Mouse (Mus musculus): ENCODE measurements at regions not wholly inside any gene's neighbourhood (a gene's known extent, or its start where the extent isn't known, plus 50 kb on each side); places are given as distances from the start of the nearest gene placed in this dataset.
"Not testable (repeated sequence)": the region's sequence is repeated elsewhere in the genome, so short reads cannot be mapped to it uniquely, and the experiment has no call there.

DNA sequence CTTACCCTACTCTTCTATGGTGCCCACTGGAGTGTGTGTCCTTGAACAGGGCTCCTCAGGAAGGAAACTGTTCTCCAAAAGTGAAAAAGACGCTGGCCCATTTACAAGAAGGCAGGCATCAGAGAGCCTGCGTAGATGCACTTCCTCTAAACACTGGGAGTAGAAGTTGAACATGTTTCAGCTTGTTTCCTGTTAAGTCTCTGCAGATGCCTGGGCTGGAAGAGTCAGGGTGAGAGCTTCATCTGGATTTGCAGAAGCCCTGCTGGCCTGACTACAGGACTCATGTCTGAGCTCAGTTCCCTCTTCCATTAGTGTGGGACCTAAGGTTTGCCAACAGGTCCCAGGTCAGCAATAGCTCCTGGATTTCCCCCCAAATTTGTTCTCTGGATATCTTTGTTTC, 54.7 kb upstream of the Nlrp1b start:
- intact Hi-C loops (cut with DNase I), result no loop called here

DNA sequence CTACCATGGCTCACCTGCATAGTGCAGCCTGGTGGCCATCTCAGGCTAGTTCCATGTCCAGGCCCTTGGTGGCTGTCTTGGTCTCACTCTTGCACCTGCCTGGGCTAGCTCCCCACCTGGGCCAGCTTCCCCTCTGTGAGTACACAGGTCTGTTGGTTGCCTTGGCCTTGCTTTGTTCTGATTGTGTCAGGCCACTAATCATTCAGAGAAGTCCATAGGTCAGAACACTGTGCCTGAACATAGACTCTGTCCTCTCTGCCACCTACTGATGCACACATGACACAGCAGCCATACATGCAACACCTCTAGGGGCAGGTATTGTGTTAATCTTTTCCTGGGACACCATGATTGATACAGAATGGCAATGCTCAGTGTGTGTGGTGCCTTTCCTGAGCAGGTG, 57.7 kb upstream of the Nlrp1b start:
- intact Hi-C loops (cut with DNase I), result not testable (repeated sequence)

DNA sequence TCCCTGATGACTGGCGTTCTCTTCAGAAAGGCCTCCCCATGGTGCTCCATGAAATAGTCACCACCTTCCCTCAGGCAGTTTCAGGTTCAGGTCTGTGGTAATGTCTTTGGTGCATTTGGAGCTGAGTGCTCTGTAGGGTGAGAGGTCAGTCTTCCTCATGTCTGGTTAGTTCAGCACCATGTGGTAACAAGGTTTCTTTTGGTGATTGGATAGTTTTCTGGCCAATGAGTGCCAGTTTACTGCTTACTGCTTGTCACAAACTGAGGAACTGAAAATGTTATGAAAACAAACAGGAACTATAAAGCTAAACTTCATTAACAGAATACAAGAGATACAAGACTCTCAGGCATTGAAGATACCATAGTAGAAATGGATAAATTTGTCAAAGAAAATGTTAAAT, 59.0 kb upstream of the Nlrp1b start:
- intact Hi-C loops (cut with DNase I), result no loop called here

DNA sequence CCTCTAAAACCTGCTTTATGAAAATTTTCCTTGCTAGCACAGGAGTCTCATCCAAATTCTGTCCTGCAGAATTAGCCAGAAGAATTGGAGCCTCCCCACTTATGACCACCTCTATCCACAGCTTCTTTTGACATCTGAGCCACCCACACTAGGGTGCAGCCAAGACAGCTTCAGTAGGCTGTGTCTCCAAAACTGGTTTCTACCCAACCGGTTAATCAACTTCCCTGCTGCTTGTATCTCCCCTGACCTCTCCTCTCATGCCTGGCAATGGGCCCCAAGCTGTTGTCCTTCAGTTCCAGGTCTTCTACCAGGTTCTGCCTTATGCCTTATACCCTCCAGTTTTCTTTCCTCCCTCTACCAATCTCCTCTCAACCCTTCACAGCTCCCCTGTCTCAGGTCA, 68.9 kb upstream of the Nlrp1b start:
- intact Hi-C loops (cut with DNase I), result no loop called here

DNA sequence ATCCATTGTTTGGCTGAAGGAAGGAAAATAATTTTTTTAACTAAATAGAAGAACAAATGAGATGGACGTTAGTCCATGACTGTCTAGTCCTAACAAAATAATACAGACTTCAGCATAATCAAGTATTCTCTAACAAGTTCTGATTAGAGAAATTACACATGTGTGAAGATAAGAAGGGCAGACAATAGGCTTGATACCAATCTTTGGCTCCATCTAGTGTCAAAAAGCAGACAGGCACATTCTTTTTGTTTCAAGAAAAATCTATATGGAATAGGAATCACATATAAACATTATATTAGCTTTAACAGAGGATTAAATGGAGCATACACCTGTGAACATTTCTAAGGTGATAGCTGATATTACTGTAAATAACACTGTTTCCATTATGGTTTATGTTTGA, 92.9 kb upstream of the Nlrp1b start:
- intact Hi-C loops (cut with DNase I), result no loop called here

DNA sequence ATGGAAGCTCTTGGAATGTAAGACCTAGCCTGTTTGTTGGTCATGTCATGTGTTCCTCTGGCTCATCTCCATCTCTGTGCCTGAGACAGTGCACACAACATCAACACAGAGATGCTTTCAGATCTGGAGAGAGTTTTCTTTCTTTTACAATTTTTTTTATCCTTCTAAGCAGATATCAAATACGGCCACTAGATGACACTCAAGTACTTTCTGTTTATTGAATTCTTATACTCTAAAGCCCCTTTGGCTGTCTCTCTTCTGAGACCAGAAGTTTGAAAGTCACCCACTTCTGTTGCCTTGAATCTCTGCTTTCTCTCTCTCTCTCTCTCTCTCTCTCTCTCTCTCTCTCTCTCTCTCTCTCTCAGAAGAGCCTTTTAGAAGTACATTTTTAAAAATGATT, 106.9 kb upstream of the Nlrp1b start:
- intact Hi-C loops (cut with DNase I), result loop anchor here (5.0 kb wide), 2 partner anchors 510 to 690 kb away; no protein-coding TSS in a partner anchor

DNA sequence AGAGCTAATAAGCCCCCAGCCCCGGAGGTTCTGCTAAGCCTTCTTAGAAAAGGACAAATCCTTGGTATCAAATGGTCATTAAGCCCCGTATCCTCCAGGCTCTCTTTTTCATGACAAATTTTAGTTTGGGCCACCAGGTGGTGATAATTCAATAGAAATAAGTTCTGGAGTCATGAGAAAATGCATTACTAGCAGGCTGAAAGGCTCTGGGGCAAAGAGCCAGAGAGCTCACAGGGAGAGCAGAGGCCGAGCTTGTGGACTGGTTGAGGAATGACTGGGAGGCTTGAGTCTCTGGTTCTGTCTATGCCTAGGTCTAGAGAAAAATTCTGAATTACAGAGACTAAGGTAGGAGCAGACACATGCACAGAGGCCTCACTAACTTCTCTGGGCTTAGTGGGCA, 115.5 kb upstream of the Nlrp1b start:
- intact Hi-C loops (cut with DNase I), result loop anchor here (5.0 kb wide), 1 partner anchor 676 kb away; no protein-coding TSS in a partner anchor

DNA sequence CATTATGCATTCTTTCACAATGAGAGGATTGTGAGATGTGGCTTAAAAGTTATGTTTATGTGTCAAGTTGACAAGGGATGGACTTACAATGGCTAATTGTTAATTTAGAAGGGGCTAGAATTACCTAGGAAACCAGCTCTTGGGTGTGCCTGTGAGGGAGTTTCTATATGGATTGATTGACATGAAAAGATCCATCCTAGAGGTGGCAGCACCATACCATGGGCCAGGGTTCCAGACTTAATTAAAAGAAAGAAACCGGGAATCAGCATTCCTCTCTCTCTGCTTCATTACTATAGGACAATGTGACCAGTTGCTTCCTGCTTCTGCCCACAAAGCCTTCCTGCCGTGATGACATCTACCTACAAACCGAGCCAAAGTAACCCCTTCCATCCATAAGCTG, 126.6 kb upstream of the Nlrp1b start:
- intact Hi-C loops (cut with DNase I), result loop anchor here (10.0 kb wide), 1 partner anchor 378 kb away; no protein-coding TSS in a partner anchor

DNA sequence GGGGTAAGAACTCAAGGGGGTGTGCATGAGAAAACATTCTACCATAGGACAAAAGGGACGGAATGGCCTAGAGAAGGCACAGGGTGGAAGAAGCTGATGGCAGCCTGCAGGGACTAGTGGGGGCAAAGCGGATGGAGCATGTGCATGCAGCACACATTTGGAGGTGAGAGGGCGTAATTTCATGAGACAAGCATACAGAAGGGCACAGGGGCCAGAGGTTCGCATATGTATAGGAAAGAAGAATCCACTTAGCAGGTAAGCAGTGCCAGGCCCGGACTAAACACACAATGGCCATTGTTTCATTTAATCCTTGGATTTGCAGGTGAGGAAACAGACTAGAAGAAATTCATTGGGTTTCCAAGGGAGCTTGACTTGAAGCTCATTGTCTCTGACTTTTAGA, 130.3 kb upstream of the Nlrp1b start:
- intact Hi-C loops (cut with DNase I), result no loop called here

DNA sequence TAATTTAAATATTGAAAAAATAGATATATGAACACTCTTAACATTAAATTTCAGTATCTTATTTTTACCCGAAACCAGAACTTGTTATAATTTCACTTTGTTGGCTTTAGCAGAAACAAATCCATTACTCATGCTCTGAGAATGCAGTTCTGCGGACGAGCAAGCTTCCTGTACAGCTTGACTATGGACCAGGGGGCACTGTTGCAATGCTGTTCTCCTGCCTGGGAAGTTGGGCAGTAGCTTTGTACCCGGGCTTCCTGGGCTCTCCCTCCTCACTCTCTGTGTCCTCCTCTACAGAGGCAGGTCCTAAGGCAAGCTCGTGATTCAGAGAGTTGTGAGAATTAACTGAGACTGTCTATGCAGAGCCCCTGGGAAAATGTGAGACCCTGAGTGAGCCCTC, 141.3 kb upstream of the Nlrp1b start:
- intact Hi-C loops (cut with DNase I), result no loop called here

DNA sequence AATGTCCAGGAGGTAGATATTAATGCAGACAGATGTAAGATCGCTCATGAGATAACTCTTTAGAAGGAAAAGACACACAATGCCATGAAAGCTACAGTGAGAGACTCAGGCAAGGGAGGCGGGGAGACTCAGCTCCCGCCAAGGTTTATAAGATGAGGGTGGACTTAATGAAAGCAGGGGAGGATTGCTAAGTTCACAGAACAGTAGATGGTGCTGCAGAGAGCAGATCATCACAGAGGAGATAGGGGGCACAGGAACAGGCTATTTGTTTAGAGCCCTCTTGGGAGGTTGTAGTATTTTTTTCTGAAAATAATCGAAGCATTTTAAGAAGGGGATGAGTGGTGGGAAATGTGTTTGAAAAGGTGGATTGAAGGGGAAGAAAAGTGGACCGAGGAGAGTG, 144.6 kb upstream of the Nlrp1b start:
- intact Hi-C loops (cut with DNase I), result no loop called here

DNA sequence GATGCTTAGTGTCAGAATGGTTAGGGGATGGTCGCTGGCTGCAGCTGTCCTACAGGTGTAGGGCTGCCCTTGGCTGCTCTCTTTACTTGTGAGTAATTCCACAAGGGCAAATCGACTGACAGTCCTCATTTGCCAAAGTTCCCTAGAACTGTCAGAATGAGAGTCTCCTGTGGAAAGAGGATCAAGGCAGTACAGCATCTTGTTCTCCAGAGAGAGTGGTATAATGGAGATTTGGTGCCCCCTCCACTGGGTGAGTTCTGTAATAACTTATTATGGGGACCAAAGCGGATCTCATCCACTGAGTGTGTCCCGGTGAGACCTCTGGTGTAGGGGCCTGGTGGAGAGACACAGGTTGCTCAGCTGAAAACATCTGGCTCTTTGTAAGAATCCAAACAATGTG, 157.9 kb upstream of the Nlrp1b start:
- intact Hi-C loops (cut with DNase I), result no loop called here

DNA sequence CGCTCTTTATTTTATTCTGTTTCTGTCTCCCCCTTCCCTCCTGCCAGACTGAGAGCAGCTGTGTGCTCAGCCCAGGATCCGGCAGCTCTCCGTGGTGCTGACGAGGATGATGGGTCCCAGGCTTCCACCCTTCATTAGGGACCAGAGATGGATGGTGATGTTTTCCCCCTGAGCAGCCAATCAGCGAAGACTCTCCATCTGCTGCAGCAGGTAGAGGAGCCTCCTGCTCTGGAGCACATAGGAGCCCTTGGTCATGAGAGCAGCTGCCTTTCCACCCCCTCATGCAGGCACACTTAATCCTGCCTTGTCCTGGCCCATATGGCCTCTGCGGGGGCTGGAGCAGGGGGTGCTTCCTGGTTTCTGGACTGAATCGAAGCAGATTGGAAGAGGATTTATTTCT, 159.1 kb upstream of the Nlrp1b start:
- intact Hi-C loops (cut with DNase I), result no loop called here

DNA sequence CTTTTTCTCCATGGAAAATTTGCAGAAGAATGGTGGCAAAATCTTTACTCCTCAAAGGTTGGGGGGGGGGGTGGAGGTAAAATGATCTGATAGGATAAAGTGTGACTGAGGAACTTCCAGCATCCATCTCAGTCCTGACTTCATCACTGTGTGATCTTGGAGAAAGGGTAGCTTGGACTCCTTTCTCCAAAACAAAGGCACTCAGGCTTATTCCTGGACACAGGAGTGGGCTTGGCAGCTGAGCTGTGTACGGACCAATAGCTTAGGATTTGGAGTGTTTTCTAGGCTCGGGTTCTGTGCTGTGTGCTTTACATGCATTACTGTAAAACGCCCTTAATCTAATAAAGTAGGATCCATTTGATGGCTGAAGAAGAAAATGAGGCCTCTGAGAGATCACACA, 159.6 kb upstream of the Nlrp1b start:
- intact Hi-C loops (cut with DNase I), result no loop called here

DNA sequence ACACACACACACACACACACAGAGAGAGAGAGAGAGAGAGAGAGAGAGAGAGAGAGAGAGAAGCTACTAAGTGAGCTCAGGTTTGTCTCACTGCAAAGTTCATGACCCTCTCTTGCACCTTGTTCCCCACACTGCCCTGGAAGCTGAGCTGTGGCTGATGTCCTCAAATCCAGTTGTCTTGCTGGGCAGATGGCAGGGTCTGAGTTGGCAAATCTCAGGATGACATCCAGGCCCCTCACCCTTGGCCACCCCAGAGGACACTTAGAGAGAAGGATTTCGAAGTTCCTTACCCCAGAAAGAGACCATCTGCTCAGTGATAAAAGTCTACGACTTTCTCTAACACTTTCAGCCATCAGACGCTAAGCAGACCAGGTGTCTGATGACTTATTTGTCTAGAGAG, 160.1 kb upstream of the Nlrp1b start:
- intact Hi-C loops (cut with DNase I), result no loop called here

DNA sequence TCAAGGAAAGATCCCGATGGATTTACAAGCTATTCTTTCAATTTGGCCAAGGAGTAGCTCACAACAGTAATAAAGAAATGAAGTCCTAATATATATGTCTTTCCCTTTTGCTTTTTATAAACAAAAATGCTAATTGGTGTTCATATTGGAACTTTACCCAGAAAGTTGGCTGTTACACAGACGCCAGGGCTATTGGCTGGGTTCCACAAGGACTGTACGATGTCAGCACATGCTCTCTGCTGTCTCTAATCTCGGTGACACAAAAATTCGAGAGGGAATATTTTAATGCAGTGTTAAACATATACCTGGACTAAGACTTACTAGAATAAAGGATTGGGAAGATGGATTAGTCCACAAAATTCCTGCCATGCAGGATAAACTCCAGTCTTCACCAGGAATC, 162.9 kb upstream of the Nlrp1b start:
- intact Hi-C loops (cut with DNase I), result no loop called here

DNA sequence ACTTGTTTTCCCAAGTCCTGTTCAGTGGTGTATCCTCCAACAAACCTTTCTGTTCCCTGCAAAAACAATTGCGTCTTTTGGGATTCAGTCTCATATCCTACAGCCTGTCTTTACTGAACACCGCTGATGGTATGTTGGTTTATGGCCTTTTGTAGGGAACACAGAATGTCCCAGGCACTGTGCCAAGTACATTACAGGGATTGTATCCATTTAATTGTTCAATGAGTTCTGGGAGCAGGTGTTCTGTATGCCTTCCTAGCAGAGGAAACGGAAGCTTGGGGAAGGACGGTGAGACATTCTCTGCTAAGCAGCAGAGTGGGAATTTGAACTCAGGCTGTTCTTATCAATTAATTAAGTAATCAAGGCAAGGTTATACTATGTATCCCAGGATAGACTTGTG, 164.5 kb upstream of the Nlrp1b start:
- intact Hi-C loops (cut with DNase I), result no loop called here

DNA sequence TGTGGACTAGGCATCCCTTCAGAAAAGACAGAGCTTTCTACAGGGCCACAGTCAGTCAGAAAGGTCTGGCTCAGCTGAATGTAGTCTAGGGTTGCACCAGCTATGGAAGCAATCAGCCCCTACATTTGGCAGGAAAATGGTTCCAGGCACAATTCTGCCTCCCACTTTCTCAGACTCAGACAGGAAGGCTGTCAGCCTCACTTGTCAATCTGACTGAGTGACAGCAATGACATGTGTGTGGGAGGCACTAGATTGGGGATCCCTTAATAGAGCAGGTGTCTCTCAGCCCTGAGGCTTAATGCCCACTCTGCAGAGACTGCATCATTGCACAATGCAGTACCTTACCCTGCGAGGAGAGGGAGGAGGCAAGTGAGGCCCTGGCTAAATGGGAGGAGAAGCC, 165.1 kb upstream of the Nlrp1b start:
- intact Hi-C loops (cut with DNase I), result no loop called here

DNA sequence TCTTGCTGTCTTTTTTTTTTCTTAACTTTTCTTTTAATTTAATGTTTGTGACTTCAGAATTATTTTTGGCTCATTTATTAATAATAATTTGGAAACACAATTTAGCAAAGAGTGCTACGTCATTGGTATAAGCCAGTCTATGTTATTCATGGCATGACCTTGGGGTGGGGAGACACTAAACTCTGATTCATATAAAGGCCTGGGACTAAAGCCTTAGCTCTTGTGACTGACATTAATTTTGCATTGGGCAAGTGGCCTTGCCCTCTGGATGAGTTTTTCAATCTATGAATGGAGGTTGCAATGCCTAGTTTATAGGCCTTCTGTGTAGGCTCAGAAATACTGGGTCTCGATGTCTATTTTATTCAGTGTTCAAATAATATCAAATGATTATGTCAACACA, 169.8 kb upstream of the Nlrp1b start:
- intact Hi-C loops (cut with DNase I), result loop anchor here (5.0 kb wide), 1 partner anchor 37 kb away; no protein-coding TSS in a partner anchor

DNA sequence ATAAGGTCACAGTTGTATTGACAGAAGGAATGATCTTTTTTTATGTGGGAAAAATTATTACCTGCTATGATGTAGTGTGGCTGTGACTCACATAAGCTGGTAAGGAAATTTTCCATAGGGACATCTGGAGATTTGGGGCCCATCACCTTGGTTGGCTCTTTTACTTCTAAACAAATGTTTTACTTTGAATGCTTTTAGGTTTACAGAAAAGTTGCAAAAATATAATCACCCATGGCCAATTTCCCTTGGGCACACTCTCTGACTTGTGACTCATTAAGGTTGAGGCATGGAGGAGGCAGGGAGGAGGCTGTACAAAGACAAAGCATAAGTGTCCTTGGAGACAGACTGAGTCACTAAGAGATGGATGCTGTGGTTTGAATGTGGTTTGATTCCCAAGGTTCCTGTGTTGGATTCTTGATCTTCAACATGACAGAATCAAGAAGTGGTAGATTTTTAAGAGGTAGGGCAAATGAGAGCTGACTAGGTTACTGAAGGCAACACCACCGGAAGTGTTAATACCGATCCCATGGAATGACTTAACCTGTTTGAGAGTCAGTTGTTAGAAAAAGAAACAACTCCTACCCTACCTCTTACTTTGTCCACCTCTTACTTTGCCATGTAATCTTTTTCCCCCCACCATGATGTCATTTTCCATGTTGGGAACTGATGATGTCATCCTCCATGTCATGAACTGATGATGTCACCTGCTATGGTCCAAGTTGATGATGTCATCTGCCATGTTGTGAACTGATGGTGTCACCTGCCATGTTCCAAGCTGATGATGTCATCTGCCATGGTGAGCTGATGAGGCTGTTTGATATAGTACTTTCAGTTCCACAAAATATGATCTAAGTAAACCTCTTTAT, 171.1 kb upstream of the Nlrp1b start:
- intact Hi-C loops (cut with DNase I), result loop anchor here (5.0 kb wide), 1 partner anchor 36 kb away; no protein-coding TSS in a partner anchor

DNA sequence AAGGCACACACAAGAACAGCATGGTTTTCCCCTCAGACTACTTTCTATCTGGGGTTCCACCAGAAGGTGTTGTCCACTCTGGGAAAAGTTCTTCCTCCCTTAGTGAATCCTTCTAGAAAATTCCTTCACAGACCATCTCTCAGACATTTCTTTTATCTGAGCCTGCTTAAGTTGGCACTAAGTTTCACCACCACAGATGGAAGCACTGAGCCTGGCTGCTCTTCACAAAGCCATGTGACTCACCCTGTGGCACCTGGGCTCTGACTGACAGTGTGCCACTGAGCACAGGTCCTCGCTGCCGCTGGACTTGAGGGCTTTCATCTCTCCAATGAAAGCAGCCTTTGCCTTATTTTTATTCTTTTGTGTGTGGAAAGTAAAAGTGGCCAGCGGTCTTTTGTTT, 173.8 kb upstream of the Nlrp1b start:
- intact Hi-C loops (cut with DNase I), result loop anchor here (5.0 kb wide), 1 partner anchor 33 kb away; no protein-coding TSS in a partner anchor

DNA sequence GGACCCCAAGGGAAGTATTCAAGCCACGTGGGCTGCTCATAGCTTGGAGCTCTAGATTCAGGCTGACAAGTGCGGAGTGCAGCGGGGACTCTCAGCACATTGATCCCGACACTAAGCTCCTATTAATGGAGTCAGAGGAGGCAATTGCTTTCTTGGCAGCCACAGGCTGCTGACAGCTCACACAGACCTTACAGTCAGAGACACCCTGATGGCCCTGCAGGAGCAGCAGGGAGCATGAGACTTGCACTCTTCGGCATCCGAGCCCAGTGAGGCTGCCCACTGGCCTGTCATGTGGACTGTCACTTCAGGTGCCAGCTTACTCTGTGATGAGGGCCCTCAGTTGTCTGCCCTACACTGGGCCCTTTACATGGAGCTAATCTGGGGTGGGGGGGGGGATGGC, 176.5 kb upstream of the Nlrp1b start:
- intact Hi-C loops (cut with DNase I), result no loop called here

DNA sequence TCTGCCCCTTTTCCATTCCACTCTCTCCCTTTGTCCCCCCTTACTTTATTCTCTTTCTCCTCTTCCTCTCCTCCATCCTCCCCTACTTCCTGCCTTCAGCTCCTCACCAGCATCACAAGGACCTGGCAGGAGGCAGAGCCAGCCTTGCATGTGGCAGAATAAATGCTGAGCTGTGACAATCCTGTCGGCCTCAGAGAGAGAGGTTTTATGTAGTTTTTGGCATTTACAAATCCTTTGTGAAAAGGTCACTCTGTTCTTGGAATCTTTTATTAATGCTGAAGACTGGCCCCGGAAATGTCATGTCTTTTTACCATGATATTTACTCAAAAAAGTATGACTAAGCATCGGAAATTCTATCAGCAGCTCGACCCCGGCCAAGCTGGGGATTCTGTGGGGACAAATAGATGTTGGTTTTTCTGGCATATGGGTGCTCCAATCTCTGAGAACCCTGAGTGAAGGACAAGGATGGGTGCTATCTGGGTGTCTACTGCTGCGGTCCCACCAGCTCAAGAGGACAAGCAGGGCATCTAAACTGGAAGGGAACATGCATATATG, 178.8 kb upstream of the Nlrp1b start:
- intact Hi-C loops (cut with DNase I), result no loop called here
